Mouse (Mus musculus) midbrain, embryonic 15.5 days (tissue): ENCODE data around the gene Armcx6. TPM values are rescaled to one million over a fixed set of nuclear protein-coding genes. Genes with fewer than 3 reads are reported as not detected.
A peak's percentile ranks its signal among the peaks of the same experiment; 100 is the strongest.
"Not testable (repeated sequence)": the region's sequence is repeated elsewhere in the genome, so short reads cannot be mapped to it uniquely, and the experiment has no call there.

Source experiments
- ATAC-seq: fragments of 200-750 bp; cut with Nextera tagmentation; replicated peaks from 2 replicates; pipeline ENCODE4 v1.8.0; 2017; ENCODE audit warnings: moderate TSS enrichment
- H3K27ac ChIP-seq: fragments of 300-500 bp; sonication (generic); 2 replicates; pipeline ENCODE4 v1.5.1; 2015; ENCODE audit warnings: mild to moderate bottlenecking, inconsistent platforms
- H3K27me3 ChIP-seq: fragments of 300-500 bp; sonication (generic); replicated peaks from 2 replicates; pipeline ENCODE4 v1.6.1; 2015; ENCODE audit warnings: inconsistent platforms
- H3K36me3 ChIP-seq: fragments of 300-500 bp; sonication (generic); replicated peaks from 2 replicates; pipeline ENCODE4 v1.6.1; 2015; ENCODE audit warnings: inconsistent platforms
- H3K4me1 ChIP-seq: fragments of 300-500 bp; sonication (generic); 2 replicates; pipeline ENCODE4 v1.6.1; 2015; ENCODE audit warnings: inconsistent platforms
- H3K4me2 ChIP-seq: fragments of 300-500 bp; sonication (generic); 2 replicates; pipeline ENCODE4 v1.6.1; 2015; ENCODE audit warnings: inconsistent platforms, mild to moderate bottlenecking, moderate library complexity
- H3K4me3 ChIP-seq: fragments of 300-500 bp; sonication (generic); 2 replicates; pipeline ENCODE4 v1.5.1; 2015; ENCODE audit warnings: mild to moderate bottlenecking, inconsistent platforms
- H3K9ac ChIP-seq: fragments of 300-500 bp; sonication (generic); 2 replicates; pipeline ENCODE4 v1.6.1; 2015; ENCODE audit warnings: mild to moderate bottlenecking, inconsistent platforms
- H3K9me3 ChIP-seq: fragments of 300-500 bp; sonication (generic); 2 replicates; pipeline ENCODE4 v1.6.1; 2016; ENCODE audit warnings: inconsistent platforms
- WGBS: fragments of 180-500 bp; shearing (Covaris S2); methylation state at CpG from one replicate; pipeline ENCODE4 v1.1.7; 2015; ENCODE audit warnings: mixed read lengths; 5-methylcytosine and 5-hydroxymethylcytosine counted together
- polyA plus RNA-seq: library from polyadenylated mRNA; unstranded; fragments of >200 nt; fragmentation: Nextera tagmentation; extraction: Ambion mirVana; gene quantifications from 2 replicates; pipeline ENCODE4 v1.2.1, GENCODE M21; 2015

The Armcx6 gene
- polyA plus RNA-seq, result 44.8 and 52.8 TPM in 2 replicates

- H3K4me1 ChIP-seq, result peaks cover 8% of the 10 kb centered on the region
- H3K27ac ChIP-seq, result peak within 1 kb of the TSS; percentile 87
- peaks cover 5% of the 10 kb centered on the region for H3K27me3 ChIP-seq
- H3K9me3 ChIP-seq, result no peaks in the 10 kb centered on the region
- 26% methylated on average over 36 of the region's 36 CpGs for WGBS
- peak within 1 kb of the TSS; percentile 64 for H3K9ac ChIP-seq
- peak; percentile 94 for ATAC-seq
- H3K4me2 ChIP-seq, result peak within 1 kb of the TSS; percentile 54
- peak within 1 kb of the TSS; percentile 53 for H3K4me3 ChIP-seq
- no peaks in the 10 kb centered on the region for H3K36me3 ChIP-seq
Observed at GRCm38 (mm10) chrX:134750764-134751592, at the start of gene Armcx6. Gene Armcx6 (minus strand): TSS chrX:134751417.

DNA sequence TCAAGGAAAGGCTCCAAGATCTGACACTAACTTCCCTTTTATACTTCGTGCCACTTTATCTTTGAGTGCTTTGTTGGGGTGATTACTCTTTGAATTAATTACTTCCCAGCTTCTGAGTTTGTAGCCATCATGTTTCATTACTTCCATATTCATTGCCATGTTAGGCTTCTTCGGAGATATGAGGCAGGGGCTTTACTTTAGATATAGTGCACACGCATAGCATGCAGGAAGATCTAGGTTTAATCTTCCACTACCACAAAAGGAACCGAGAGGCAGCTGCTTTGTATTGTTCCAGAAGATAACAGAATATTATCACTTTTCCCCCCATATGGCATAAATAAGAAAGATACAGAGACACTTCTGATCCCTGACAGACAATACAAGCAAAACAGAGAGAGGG is 36.5 kb upstream of the Armcx6 start:
- Histone ChIP-seq H3K27me3 (0 out of 2 replicates have a peak, but pooled peaks cover 3% of the 10 kb centered on the region), H3K9ac (no peak overlapping the region), H3K9me3 (no peaks in the 10 kb centered on the region), H3K4me2 (no peak overlapping the region), H3K27ac (no peak overlapping the region), H3K36me3 (no peaks in the 10 kb centered on the region), H3K4me1 (no peaks in the 10 kb centered on the region), H3K4me3 (no peak overlapping the region)
- ATAC-seq, result no peak
- 70% methylated on average over 4 of the region's 4 CpGs for WGBS

GRCm38 (mm10) chrX:134763428-134764198 is 12.4 kb upstream of the Armcx6 start:
- H3K4me1 ChIP-seq, H3K27ac ChIP-seq, H3K9ac ChIP-seq, H3K4me2 ChIP-seq, H3K36me3 ChIP-seq, H3K9me3 ChIP-seq, H3K27me3 ChIP-seq, ATAC-seq, H3K4me3 ChIP-seq: not testable (repeated sequence)
- 56% methylated on average over 4 of the region's 4 CpGs for WGBS

DNA sequence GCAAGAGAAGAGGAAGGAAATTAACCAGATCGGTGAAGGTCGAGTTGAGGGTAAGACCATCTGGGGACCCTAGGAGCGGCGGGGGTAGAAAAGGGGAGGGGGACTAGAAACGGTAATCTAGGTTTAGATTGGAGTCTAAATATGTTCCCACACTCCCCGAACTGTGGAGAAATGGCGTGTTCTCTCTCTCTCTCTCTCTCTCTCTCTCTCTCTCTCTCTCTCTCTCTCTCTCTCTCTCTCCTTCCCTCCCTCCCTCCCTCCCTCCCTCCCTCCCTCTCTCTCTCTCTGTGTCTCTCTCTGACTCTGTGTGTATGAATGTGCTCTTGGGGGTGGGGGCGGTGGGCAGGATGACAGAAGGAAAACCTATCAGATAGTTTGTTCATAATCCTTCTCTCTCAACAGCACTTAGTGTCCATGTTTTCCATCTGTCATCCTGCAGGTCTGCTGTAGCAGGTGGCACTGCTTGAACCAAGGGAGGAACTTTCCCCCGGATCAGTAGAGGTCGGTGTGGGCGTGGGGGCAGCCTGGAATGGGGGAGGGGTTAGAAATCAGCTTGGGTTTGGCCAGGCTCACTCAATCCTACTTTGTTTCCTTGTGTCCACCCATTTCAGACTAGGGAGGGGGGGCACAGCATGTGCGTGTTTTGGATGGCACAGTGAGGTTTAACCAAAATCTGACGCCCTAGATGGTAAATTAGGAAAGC is 6.2 kb upstream of the Armcx6 start:
- 25% methylated on average over 13 of the region's 13 CpGs for WGBS
- Histone ChIP-seq H3K4me3 (peak overlapping the region; percentile 53), H3K9me3 (no peaks in the 10 kb centered on the region), H3K27ac (peak overlapping the region; percentile 69; the same call in 1 of the 2 replicates), H3K27me3 (peaks cover 3% of the 10 kb centered on the region; the same call in 1 of the 2 replicates), H3K4me2 (peak overlapping the region; percentile 51), H3K36me3 (no peaks in the 10 kb centered on the region), H3K4me1 (peaks cover 6% of the 10 kb centered on the region; the same call in 1 of the 2 replicates), H3K9ac (peak overlapping the region; percentile 52)
- ATAC-seq, result peak; percentile 50

- peak within 1 kb of the TSS; percentile 52 for H3K9ac ChIP-seq
- no peaks in the 10 kb centered on the region for H3K9me3 ChIP-seq
- H3K4me1 ChIP-seq, result peaks cover 6% of the 10 kb centered on the region; the same call in 1 of the 2 replicates
- H3K4me2 ChIP-seq, result peak within 1 kb of the TSS; percentile 51
- 29% methylated on average over 46 of the region's 46 CpGs for WGBS
- H3K4me3 ChIP-seq, result peak within 1 kb of the TSS; percentile 53
- H3K27ac ChIP-seq, result peak within 1 kb of the TSS; percentile 69
- no peaks in the 10 kb centered on the region for H3K36me3 ChIP-seq
- peak; percentile 94 for ATAC-seq
- H3K27me3 ChIP-seq, result peaks cover 5% of the 10 kb centered on the region; the same call in 1 of the 2 replicates
Observed at GRCm38 (mm10) chrX:134756434-134757292, 5.4 kb upstream of the Armcx6 start, which contains the start of gene Armcx3. Gene Armcx3 (plus strand): TSS chrX:134756595.

- no peak overlapping the region for H3K4me2 ChIP-seq
- no peak overlapping the region for H3K9ac ChIP-seq
- no peak overlapping the region for H3K27ac ChIP-seq
- H3K4me1 ChIP-seq, result peaks cover 8% of the 10 kb centered on the region
- ATAC-seq, result no peak
- H3K36me3 ChIP-seq, result no peaks in the 10 kb centered on the region
- no peaks in the 10 kb centered on the region for H3K9me3 ChIP-seq
- H3K27me3 ChIP-seq, result peaks cover 5% of the 10 kb centered on the region; the same call in 1 of the 2 replicates
- no peak overlapping the region for H3K4me3 ChIP-seq
- 24% methylated on average over 4 of the region's 4 CpGs for WGBS
Observed at GRCm38 (mm10) chrX:134752584-134752983, 1.4 kb upstream of the Armcx6 start.

GRCm38 (mm10) chrX:134751910-134752309 is 693 bp upstream of the Armcx6 start:
- H3K9ac ChIP-seq, result no peak overlapping the region
- no peaks in the 10 kb centered on the region for H3K36me3 ChIP-seq
- no peaks in the 10 kb centered on the region for H3K9me3 ChIP-seq
- no peak overlapping the region for H3K27ac ChIP-seq
- ATAC-seq, result no peak
- no peak overlapping the region for H3K4me2 ChIP-seq
- 47% methylated on average over 2 of the region's 2 CpGs for WGBS
- H3K27me3 ChIP-seq, result peaks cover 5% of the 10 kb centered on the region; the same call in 1 of the 2 replicates
- H3K4me3 ChIP-seq, result no peak overlapping the region
- H3K4me1 ChIP-seq, result peaks cover 8% of the 10 kb centered on the region

GRCm38 (mm10) chrX:134746459-134746858 is 4.8 kb downstream of the Armcx6 start:
- H3K9me3 ChIP-seq, result no peaks in the 10 kb centered on the region
- ATAC-seq, result peak; percentile 41; the same call in 1 of the 2 replicates
- H3K4me1 ChIP-seq, result peaks cover 8% of the 10 kb centered on the region
- no peak overlapping the region for H3K9ac ChIP-seq
- WGBS, result 32% methylated on average over 5 of the region's 5 CpGs
- no peaks in the 10 kb centered on the region for H3K36me3 ChIP-seq
- peaks cover 3% of the 10 kb centered on the region; the same call in 1 of the 2 replicates for H3K27me3 ChIP-seq
- no peak overlapping the region for H3K4me3 ChIP-seq
- H3K4me2 ChIP-seq, result no peak overlapping the region
- H3K27ac ChIP-seq, result no peak overlapping the region

DNA sequence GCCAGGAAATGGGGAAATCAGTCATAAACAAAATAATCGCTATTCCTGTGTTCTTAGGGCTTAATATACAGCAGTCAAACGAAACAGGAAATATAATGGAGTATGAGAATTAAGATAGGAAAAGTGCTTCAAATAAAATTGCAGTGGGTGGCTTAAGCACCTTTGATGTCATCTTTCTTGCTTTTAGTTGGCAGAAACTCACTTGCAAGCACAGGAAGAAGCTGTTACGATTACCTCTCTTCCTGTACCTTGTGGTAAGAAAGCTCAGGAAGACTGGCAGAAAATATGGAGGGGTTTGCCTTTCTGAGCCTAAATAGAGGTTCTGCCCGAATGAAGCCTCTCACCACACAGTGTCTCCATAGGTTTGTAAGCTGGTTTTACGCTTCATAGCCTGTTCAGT is 9.4 kb downstream of the Armcx6 start:
- Histone ChIP-seq H3K36me3 (no peaks in the 10 kb centered on the region), H3K4me1 (no peaks in the 10 kb centered on the region), H3K27ac (no peak overlapping the region), H3K9me3 (no peaks in the 10 kb centered on the region), H3K27me3 (peaks cover 5% of the 10 kb centered on the region; the same call in 1 of the 2 replicates), H3K4me2 (no peak overlapping the region), H3K9ac (no peak overlapping the region), H3K4me3 (no peak overlapping the region)
- 76% methylated on average over 5 of the region's 5 CpGs for WGBS
- no peak for ATAC-seq

- Histone ChIP-seq H3K4me1 (no peaks in the 10 kb centered on the region), H3K4me2 (no peak overlapping the region), H3K9me3 (no peaks in the 10 kb centered on the region), H3K9ac (no peak overlapping the region), H3K36me3 (no peaks in the 10 kb centered on the region), H3K4me3 (no peak overlapping the region), H3K27ac (no peak overlapping the region), H3K27me3 (peaks cover 5% of the 10 kb centered on the region; the same call in 1 of the 2 replicates)
- WGBS, result 68% methylated on average over 4 of the region's 4 CpGs
- no peak for ATAC-seq
Observed at GRCm38 (mm10) chrX:134739160-134739559, 12.1 kb downstream of the Armcx6 start.

DNA sequence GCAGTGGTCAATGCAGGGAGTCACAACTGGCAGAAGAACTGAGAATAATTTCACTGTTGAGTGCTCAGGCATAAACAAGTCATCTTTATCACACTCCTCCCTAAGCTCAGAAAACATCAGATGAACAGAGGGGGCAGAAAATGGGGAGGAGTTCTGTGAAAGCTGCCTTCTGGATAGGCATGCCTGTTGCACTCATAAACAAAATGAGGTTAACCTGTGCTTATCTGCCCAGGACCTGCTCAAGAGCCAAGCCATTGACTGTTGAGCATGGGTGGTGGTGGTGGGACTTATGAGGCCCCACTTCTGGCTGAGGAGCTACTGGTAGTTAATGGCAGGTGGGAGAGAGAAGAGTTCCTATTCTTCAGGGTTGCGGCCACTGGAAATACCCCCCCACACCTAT is 13.4 kb downstream of the Armcx6 start:
- Histone ChIP-seq H3K9me3 (no peaks in the 10 kb centered on the region), H3K36me3 (no peaks in the 10 kb centered on the region)
- 100% methylated on average over 1 of the region's 1 CpGs for WGBS

More for the DNA sequence above, 13.4 kb downstream of the Armcx6 start:
- Histone ChIP-seq H3K4me2 (no peak overlapping the region), H3K27ac (no peak overlapping the region), H3K9ac (no peak overlapping the region), H3K27me3 (peaks cover 3% of the 10 kb centered on the region; the same call in 1 of the 2 replicates), H3K4me3 (no peak overlapping the region), H3K4me1 (no peaks in the 10 kb centered on the region)
- ATAC-seq, result no peak
